Mouse (Mus musculus) cerebellum, adult (tissue): Measurements from ENCODE around the gene Nat8.
"Not testable (repeated sequence)": the region's sequence is repeated elsewhere in the genome, so short reads cannot be mapped to it uniquely, and the experiment has no call there.

ENCODE experiments used
- ATAC-seq: cut with Nextera tagmentation; 2 replicates; pipeline ENCODE4 v1.9.2; 2017; ENCODE audit warnings: mild to moderate bottlenecking, moderate library complexity, mixed read lengths; ENCODE audit not compliant: insufficient number of reproducible peaks, low FRiP score, low TSS enrichment

Nat8 gene

GRCm38 (mm10) chr6:85837307-85837706 is 5.4 kb upstream of the Nat8 start:
- ATAC-seq = not testable (repeated sequence)

- ATAC-seq = not testable (repeated sequence)
Measured at GRCm38 (mm10) chr6:85836827-85837226, 4.9 kb upstream of the Nat8 start.

GRCm38 (mm10) chr6:85836098-85836497 is 4.2 kb upstream of the Nat8 start:
- not testable (repeated sequence) for ATAC-seq

DNA sequence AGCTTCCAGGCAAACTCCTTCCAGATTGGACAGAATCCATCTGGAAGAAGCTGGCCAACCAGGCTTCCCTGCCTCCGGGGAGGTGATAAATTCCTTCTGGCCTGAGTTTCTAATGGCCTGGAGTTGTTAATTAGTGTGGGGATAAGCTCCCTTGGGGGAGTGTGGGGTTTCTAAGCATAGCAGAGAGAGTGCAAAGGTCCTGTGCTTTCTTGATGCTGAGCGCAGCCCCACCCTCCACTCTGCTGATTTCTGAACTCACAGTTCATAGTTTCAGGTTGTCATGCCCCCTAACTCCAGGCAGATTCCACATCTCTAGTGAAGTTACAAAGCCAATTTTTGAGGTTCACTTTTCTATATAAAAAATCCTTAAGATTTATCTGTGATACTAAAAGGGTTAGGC is 3.2 kb upstream of the Nat8 start:
- peak; percentile 67; the same call in 1 of the 2 replicates for ATAC-seq

GRCm38 (mm10) chr6:85834504-85835100 is 2.7 kb upstream of the Nat8 start:
- ATAC-seq = peak; percentile 78

DNA sequence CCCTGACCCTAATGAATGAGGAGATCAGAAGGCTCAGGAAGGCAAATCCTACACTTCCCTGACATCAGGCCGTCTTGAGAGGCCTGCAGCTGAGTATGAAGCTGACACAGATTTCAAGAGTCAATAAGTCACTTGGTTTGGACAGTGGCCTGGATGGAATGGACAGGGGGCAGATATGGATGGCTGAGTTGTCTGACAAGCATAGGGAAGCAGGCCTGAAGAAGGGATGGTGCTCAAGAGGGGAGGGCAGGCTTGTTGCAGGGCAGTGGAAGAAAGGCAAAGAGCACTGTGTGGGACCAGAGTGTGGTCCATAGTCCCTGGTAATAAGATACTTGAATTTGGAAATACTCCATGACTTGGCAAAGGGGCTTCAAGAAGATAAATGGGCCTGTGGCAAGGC is 2.4 kb downstream of the Nat8 start:
- ATAC-seq = no peak

- no peak for ATAC-seq
Measured at GRCm38 (mm10) chr6:85825886-85826285, 6.0 kb downstream of the Nat8 start.

DNA sequence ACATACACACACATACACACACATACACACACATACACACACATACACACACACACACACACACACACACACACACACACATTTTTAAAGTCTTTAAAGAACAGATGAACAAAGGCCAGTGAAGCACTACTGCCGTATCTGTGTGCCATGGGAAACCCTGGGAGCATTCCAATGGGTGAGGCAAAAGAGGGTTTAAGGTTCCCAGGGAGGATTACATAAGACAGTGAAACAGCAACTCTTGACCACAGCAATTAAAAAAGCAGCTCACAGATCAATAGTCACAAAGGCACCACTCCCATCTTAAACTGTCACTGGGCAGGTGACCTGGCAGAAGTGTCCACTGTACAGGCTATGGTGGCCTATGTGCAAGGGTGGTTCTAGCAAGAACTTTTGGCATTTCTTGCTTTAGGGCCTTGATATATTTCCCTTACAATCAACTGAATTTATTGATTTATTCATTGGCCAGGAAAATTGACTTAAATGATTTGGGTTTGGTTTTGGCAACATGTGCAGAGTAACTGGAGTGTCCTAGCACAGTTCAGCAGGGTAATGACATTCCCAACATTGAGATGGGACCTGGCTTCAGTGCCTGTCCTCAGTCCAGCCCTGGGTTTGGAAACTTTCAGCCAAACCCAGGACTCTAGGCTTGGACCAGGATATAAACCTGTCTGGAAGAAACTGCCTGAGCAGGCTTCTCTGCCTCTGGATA is 8.3 kb downstream of the Nat8 start:
- no peak for ATAC-seq

GRCm38 (mm10) chr6:85822286-85822685 is 9.6 kb downstream of the Nat8 start:
- ATAC-seq = no peak

DNA sequence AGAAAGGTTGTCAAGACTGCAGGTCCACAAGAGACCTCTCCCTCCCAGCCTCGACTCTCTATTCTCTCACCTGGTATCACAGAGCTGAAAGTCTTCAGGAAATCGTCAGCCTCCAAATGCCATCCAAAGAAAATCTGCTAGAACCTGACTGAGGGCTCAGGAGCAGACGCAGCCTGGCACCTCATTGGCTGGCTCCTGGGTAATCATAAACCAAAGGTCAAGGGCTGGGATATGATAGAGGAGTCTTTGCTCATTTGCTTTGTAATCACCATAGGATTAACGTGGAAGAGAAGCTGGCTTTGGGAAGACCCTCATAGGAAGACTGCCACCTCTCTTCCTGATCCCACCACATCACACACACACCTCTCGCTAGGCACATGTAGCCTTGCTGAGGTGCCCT is 11.0 kb downstream of the Nat8 start, which contains the start of the genes Nat8f6 and Nat8f5:
Nat8f6 (minus strand) TSS at position 118 of the 400 bp plus-strand sequence.
Nat8f5 (minus strand) TSS at position 136 of the 400 bp plus-strand sequence.
- ATAC-seq = no peak

GRCm38 (mm10) chr6:85818338-85818737 is 13.5 kb downstream of the Nat8 start:
- no peak for ATAC-seq

DNA sequence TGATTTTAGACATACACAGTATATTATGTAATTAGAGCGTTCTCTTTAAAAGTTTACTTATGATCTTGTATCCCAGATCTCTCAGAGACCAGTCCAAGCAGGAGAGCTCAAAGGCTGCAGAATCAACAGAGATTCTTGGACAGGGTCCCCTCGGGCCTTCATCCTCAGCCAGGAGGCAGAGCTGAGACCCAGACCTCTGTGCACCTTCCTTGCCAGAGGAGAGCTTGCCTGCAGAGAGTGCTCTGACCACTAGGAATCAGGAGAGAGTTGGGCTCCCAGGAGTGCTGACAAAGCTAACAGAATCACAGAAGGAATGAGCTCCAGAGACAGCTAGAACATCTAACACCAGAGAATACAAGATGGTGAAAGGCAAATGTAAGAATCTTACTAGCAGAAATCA is 18.5 kb downstream of the Nat8 start:
- ATAC-seq = no peak

- peak; percentile 51; the same call in 1 of the 2 replicates for ATAC-seq
Measured at GRCm38 (mm10) chr6:85810942-85811537, 20.8 kb downstream of the Nat8 start.

- peak; percentile 80 for ATAC-seq
Measured at GRCm38 (mm10) chr6:85810514-85810913, 21.4 kb downstream of the Nat8 start.

GRCm38 (mm10) chr6:85809784-85810183 is 22.1 kb downstream of the Nat8 start:
- ATAC-seq = not testable (repeated sequence)

GRCm38 (mm10) chr6:85803180-85803579 is 28.7 kb downstream of the Nat8 start:
- not testable (repeated sequence) for ATAC-seq
